Mouse (Mus musculus): ENCODE data around the gene Syt2. TPM values are rescaled to one million over a fixed set of nuclear protein-coding genes. Genes with fewer than 3 reads are reported as not detected.

The Syt2 gene
- polyA plus RNA-seq, 1 experiment from 2014 or later = 4.1 TPM

DNA sequence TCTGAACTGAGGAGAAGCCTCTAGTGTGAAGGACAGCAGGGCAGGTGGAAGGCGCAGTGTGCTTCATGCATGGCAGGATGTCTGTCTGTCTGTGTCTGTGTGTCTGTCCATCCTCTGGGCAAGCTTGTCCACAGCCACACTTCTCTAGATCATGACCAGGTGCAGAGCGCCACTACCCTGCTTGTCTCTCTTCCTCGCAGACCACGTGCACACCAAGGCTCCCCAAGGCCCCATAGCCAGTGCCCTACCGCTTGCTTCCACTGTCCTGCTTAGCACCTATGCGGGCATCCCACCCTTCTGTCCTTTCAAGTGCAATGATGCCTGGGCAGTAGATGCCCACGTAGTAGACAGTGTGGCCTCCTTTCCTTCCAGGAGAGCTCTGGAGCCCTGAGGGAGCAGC is 80.0 kb downstream of the Syt2 start:
- Histone ChIP-seq H3K4me1 (ENCODE audit: control insufficient read depth, insufficient read depth, low read length) (no peaks in the 10 kb centered on the region), H3K27me3 (ENCODE audit: control insufficient read depth, insufficient read depth, low read depth, low read length) (no peaks in the 10 kb centered on the region), H3K4me3 (ENCODE audit: low read depth, low read length) (no peak overlapping the region), H3K36me3 (ENCODE audit: control insufficient read depth, insufficient read depth, low read length) (no peaks in the 10 kb centered on the region), H3K27ac (ENCODE audit: low read length) (no peak overlapping the region), H3K4me2 (ENCODE audit: low read length) (no peak overlapping the region), H3K9ac (ENCODE audit: low read depth, low read length) (no peak overlapping the region), H3K9me3 (replicated peaks; ENCODE audit: control insufficient read depth, low read length, poor library complexity, severe bottlenecking) (no peaks in the 10 kb centered on the region)
- no peak for ATAC-seq
- 91% methylated on average over 7 of the region's 7 CpGs for WGBS

DNA sequence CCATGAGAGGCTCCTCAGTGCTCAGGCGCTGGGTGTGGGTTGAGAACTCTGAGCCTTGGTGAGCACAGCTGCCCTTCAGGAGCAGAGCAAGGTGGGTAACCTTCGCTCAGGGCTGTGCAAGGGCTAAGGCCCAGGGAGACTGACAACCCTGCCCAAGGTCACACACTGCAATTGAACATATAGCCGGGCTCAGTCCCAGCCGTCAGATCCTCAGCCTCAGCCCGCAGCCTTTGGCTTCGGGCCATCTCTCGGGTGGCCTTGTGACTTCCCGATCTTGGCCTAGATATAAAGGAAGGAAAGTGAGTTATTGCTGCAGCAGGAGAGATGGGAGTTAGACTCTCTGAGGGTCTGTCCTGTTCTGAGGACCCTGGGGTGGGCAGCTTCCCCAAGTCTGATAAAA is 80.8 kb downstream of the Syt2 start:
- H3K4me2 ChIP-seq (ENCODE audit: low read length) = no peak overlapping the region
- H3K4me3 ChIP-seq (ENCODE audit: low read depth, low read length) = no peak overlapping the region
- WGBS = 82% methylated on average over 8 of the region's 8 CpGs
- no peaks in the 10 kb centered on the region for H3K27me3 ChIP-seq (ENCODE audit: control insufficient read depth, insufficient read depth, low read depth, low read length)
- no peaks in the 10 kb centered on the region for H3K36me3 ChIP-seq (ENCODE audit: control insufficient read depth, insufficient read depth, low read length)
- ATAC-seq = no peak
- no peaks in the 10 kb centered on the region for H3K4me1 ChIP-seq (ENCODE audit: control insufficient read depth, insufficient read depth, low read length)
- no peak overlapping the region for H3K9ac ChIP-seq (ENCODE audit: low read depth, low read length)
- no peak overlapping the region for H3K27ac ChIP-seq (ENCODE audit: low read length)
- H3K9me3 ChIP-seq (replicated peaks; ENCODE audit: control insufficient read depth, low read length, poor library complexity, severe bottlenecking) = no peaks in the 10 kb centered on the region

DNA sequence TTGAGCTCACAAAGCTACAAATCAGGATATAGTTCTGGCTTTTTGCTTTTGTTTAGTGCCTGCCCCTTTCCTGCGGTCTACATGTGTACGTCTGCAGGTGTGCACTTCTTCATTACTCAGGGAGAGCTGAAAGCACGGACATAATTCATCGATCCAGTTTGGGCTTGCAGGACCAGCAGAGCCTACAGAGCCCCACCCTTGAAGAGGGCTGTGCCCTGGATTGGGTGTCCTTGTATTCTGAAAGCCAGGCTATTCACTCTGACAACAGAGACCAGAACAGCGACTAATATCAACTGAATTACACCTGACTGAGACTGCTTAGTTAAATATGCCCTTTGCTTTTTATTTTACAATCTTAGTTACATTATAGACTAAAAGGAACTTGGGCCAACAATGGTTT is 87.2 kb downstream of the Syt2 start:
- Histone ChIP-seq H3K4me2 (ENCODE audit: low read length) (no peak overlapping the region), H3K4me3 (ENCODE audit: low read depth, low read length) (no peak overlapping the region), H3K4me1 (ENCODE audit: control insufficient read depth, insufficient read depth, low read length) (no peaks in the 10 kb centered on the region), H3K27me3 (ENCODE audit: control insufficient read depth, insufficient read depth, low read depth, low read length) (no peaks in the 10 kb centered on the region), H3K36me3 (ENCODE audit: control insufficient read depth, insufficient read depth, low read length) (no peaks in the 10 kb centered on the region), H3K27ac (ENCODE audit: low read length) (no peak overlapping the region), H3K9me3 (replicated peaks; ENCODE audit: control insufficient read depth, low read length, poor library complexity, severe bottlenecking) (no peaks in the 10 kb centered on the region), H3K9ac (ENCODE audit: low read depth, low read length) (no peak overlapping the region)
- 87% methylated on average over 5 of the region's 5 CpGs for WGBS
- no peak for ATAC-seq

DNA sequence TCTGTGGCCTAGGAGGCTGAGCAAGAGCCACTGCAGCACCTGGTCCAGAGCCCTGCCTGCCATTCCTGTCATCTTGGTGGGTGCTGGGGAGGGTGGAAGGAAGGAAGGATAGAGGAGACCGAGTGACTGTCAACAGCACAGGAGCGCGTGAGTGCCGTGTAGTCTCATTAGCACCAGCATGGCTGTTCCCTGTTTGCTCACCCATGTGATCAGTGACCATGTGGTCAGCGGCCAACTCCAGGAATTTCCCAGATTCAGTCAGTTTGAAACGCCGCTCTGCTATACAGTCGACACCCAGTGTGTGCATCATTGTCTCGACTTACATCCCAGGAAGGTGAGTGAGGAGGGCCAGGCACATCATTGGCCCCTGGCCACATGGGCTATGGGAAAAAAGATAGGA is 91.0 kb downstream of the Syt2 start:
- Histone ChIP-seq H3K36me3 (ENCODE audit: control insufficient read depth, insufficient read depth, low read length) (no peaks in the 10 kb centered on the region), H3K4me2 (ENCODE audit: low read length) (no peak overlapping the region), H3K9me3 (replicated peaks; ENCODE audit: control insufficient read depth, low read length, poor library complexity, severe bottlenecking) (no peaks in the 10 kb centered on the region), H3K9ac (ENCODE audit: low read depth, low read length) (no peak overlapping the region), H3K27me3 (ENCODE audit: control insufficient read depth, insufficient read depth, low read depth, low read length) (no peaks in the 10 kb centered on the region), H3K27ac (ENCODE audit: low read length) (no peak overlapping the region), H3K4me1 (ENCODE audit: control insufficient read depth, insufficient read depth, low read length) (no peaks in the 10 kb centered on the region), H3K4me3 (ENCODE audit: low read depth, low read length) (no peak overlapping the region)
- 73% methylated on average over 9 of the region's 9 CpGs for WGBS
- ATAC-seq = no peak

DNA sequence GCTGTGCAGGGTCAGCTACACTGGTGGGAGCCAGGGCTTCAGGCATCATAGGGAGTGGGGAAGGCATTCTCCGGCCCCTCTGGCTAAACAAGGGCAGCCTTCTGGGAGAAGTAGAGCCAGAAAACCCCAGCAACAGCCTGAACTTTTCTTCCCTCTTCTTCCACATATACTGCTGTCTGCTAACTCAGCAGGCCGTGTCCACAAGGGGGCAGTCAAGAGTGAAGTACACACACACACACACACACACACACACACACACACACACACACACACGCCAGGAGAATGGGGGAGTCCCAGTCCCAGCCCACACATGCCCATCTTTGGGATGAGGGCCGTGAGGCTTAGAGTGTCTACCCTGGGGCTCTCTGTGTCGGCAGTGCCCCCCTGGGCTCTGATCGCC is 95.0 kb downstream of the Syt2 start:
- 77% methylated on average over 5 of the region's 6 CpGs for WGBS
- H3K9ac ChIP-seq (ENCODE audit: low read depth, low read length) = no peak overlapping the region

DNA sequence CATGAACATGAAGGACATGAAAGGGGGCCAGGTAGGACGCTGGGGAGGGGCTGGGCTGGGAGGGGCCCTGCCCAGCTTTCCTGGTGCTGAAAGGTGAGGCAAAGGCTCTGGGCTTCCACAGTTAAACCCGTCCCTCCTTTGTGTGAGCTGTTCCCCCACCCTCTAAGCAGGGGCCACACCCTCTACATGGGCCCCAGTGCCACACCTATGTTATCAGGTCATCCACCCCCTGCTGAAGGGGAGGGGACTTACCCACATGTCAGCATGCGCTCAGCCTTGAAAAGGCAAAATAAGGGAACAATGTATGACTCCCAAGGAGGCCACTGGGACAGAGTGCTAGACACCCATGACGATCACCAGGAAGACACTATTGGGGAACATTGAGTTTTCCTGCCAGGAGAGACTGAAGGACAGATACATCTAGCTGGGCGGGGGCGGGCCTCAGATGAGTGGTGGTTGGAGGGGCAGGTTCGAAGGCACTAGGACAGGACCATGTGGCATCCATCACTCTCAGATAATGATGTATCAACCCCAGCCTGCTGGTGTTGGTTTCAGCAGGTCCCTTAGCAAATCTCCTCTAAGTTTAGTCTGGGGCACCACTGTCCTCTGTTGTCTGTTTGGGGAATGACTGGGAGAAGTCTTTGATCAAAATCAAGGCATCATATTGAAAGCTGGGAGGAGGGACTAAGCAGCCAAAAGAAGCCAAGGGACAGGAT is 95.6 kb downstream of the Syt2 start:
- ATAC-seq = no peak
- Histone ChIP-seq H3K4me3 (ENCODE audit: low read depth, low read length) (no peak overlapping the region), H3K27ac (ENCODE audit: low read length) (no peak overlapping the region), H3K9me3 (replicated peaks; ENCODE audit: control insufficient read depth, low read length, poor library complexity, severe bottlenecking) (no peaks in the 10 kb centered on the region), H3K4me2 (ENCODE audit: low read length) (no peak overlapping the region), H3K36me3 (ENCODE audit: control insufficient read depth, insufficient read depth, low read length) (no peaks in the 10 kb centered on the region), H3K27me3 (ENCODE audit: control insufficient read depth, insufficient read depth, low read depth, low read length) (no peaks in the 10 kb centered on the region), H3K4me1 (ENCODE audit: control insufficient read depth, insufficient read depth, low read length) (no peaks in the 10 kb centered on the region), H3K9ac (ENCODE audit: low read depth, low read length) (no peak overlapping the region)
- WGBS = 76% methylated on average over 7 of the region's 7 CpGs

More for the DNA sequence above, 95.0 kb downstream of the Syt2 start:
- Histone ChIP-seq H3K27me3 (ENCODE audit: control insufficient read depth, insufficient read depth, low read depth, low read length) (no peaks in the 10 kb centered on the region), H3K4me1 (ENCODE audit: control insufficient read depth, insufficient read depth, low read length) (no peaks in the 10 kb centered on the region), H3K27ac (ENCODE audit: low read length) (no peak overlapping the region), H3K4me3 (ENCODE audit: low read depth, low read length) (no peak overlapping the region), H3K4me2 (ENCODE audit: low read length) (no peak overlapping the region), H3K36me3 (ENCODE audit: control insufficient read depth, insufficient read depth, low read length) (no peaks in the 10 kb centered on the region), H3K9me3 (replicated peaks; ENCODE audit: control insufficient read depth, low read length, poor library complexity, severe bottlenecking) (no peaks in the 10 kb centered on the region)
- ATAC-seq = no peak

- no peak for ATAC-seq
- H3K4me1 ChIP-seq (ENCODE audit: control insufficient read depth, insufficient read depth, low read length) = no peaks in the 10 kb centered on the region
- no peak overlapping the region for H3K27ac ChIP-seq (ENCODE audit: low read length)
- H3K9me3 ChIP-seq (replicated peaks; ENCODE audit: control insufficient read depth, low read length, poor library complexity, severe bottlenecking) = no peaks in the 10 kb centered on the region
- no peaks in the 10 kb centered on the region for H3K36me3 ChIP-seq (ENCODE audit: control insufficient read depth, insufficient read depth, low read length)
- H3K9ac ChIP-seq (ENCODE audit: low read depth, low read length) = no peak overlapping the region
- WGBS = 66% methylated on average over 4 of the region's 6 CpGs
- H3K27me3 ChIP-seq (ENCODE audit: control insufficient read depth, insufficient read depth, low read depth, low read length) = no peaks in the 10 kb centered on the region
- no peak overlapping the region for H3K4me2 ChIP-seq (ENCODE audit: low read length)
- H3K4me3 ChIP-seq (ENCODE audit: low read depth, low read length) = no peak overlapping the region
Observed at GRCm38 (mm10) chr1:134745648-134746047, 99.2 kb downstream of the Syt2 start.

- Histone ChIP-seq H3K9me3 (replicated peaks; ENCODE audit: control insufficient read depth, low read length, poor library complexity, severe bottlenecking) (no peaks in the 10 kb centered on the region), H3K4me1 (ENCODE audit: control insufficient read depth, insufficient read depth, low read length) (no peaks in the 10 kb centered on the region), H3K27ac (ENCODE audit: low read length) (no peak overlapping the region), H3K36me3 (ENCODE audit: control insufficient read depth, insufficient read depth, low read length) (no peaks in the 10 kb centered on the region), H3K9ac (ENCODE audit: low read depth, low read length) (no peak overlapping the region), H3K4me2 (ENCODE audit: low read length) (no peak overlapping the region), H3K27me3 (ENCODE audit: control insufficient read depth, insufficient read depth, low read depth, low read length) (no peaks in the 10 kb centered on the region), H3K4me3 (ENCODE audit: low read depth, low read length) (no peak overlapping the region)
- ATAC-seq = no peak
- 20% methylated on average over 23 of the region's 23 CpGs for WGBS
Observed at GRCm38 (mm10) chr1:134747236-134748174, 101.0 kb downstream of the Syt2 start.

DNA sequence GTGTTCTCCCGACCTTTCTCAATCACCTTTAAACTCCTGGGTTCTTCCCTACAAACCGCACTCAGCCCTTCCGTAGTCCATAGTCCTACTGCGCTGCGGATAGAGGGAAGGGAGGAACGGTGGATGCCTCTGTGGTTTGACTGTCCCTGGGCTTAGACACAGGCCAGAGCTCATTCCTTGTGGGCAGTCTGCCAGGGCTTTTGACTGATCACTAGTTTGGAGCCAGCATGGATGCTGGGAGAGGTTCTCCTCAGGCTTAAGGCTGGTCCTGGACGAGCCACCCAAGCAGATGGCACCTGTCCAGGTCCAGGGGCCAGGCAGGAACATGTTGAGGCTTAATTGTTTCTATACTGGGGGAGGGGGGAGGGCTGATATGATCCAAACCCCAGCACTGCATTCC is 103.4 kb downstream of the Syt2 start:
- Histone ChIP-seq H3K27me3 (ENCODE audit: control insufficient read depth, insufficient read depth, low read depth, low read length) (no peaks in the 10 kb centered on the region), H3K4me3 (ENCODE audit: low read depth, low read length) (no peak overlapping the region), H3K27ac (ENCODE audit: low read length) (no peak overlapping the region), H3K4me2 (ENCODE audit: low read length) (no peak overlapping the region), H3K4me1 (ENCODE audit: control insufficient read depth, insufficient read depth, low read length) (no peaks in the 10 kb centered on the region), H3K36me3 (ENCODE audit: control insufficient read depth, insufficient read depth, low read length) (no peaks in the 10 kb centered on the region), H3K9ac (ENCODE audit: low read depth, low read length) (no peak overlapping the region), H3K9me3 (replicated peaks; ENCODE audit: control insufficient read depth, low read length, poor library complexity, severe bottlenecking) (no peaks in the 10 kb centered on the region)
- no peak for ATAC-seq
- WGBS = 86% methylated on average over 7 of the region's 7 CpGs
